Mouse (Mus musculus) midbrain, embryonic 12.5 days (tissue): ENCODE results near the gene Armcx3. TPM values are rescaled to one million over a fixed set of nuclear protein-coding genes. Genes with fewer than 3 reads are reported as not detected.
A peak's percentile ranks its signal among the peaks of the same experiment; 100 is the strongest.
"Not testable (repeated sequence)": the region's sequence is repeated elsewhere in the genome, so short reads cannot be mapped to it uniquely, and the experiment has no call there.

ENCODE experiments used
- ATAC-seq: fragments of 200-750 bp; cut with Nextera tagmentation; 2 replicates; pipeline ENCODE4 v1.8.0; 2017; ENCODE audit warnings: low read depth, moderate TSS enrichment, moderate library complexity; ENCODE audit not compliant: low FRiP score
- H3K27ac ChIP-seq: fragments of 300-500 bp; sonication (generic); replicated peaks from 2 replicates; pipeline ENCODE4 v1.5.1; 2016; ENCODE audit warnings: mild to moderate bottlenecking
- H3K27me3 ChIP-seq: fragments of 300-500 bp; sonication (generic); 2 replicates; pipeline ENCODE4 v1.6.1; 2016; ENCODE audit warnings: mild to moderate bottlenecking
- H3K36me3 ChIP-seq: fragments of 300-500 bp; sonication (generic); 2 replicates; pipeline ENCODE4 v1.6.1; 2016
- H3K4me1 ChIP-seq: fragments of 300-500 bp; sonication (generic); 2 replicates; pipeline ENCODE4 v1.6.1; 2016
- H3K4me2 ChIP-seq: fragments of 300-500 bp; sonication (generic); replicated peaks from 2 replicates; pipeline ENCODE4 v1.6.1; 2016; ENCODE audit warnings: mild to moderate bottlenecking, moderate library complexity
- H3K4me3 ChIP-seq: fragments of 300-500 bp; sonication (generic); 2 replicates; pipeline ENCODE4 v1.5.1; 2016; ENCODE audit warnings: mild to moderate bottlenecking
- H3K9ac ChIP-seq: fragments of 300-500 bp; sonication (generic); replicated peaks from 2 replicates; pipeline ENCODE4 v1.6.1; 2016; ENCODE audit warnings: mild to moderate bottlenecking, moderate library complexity
- H3K9me3 ChIP-seq: fragments of 300-500 bp; sonication (generic); 2 replicates; pipeline ENCODE4 v1.6.1; 2016; ENCODE audit warnings: mild to moderate bottlenecking
- WGBS: fragments of 180-500 bp; shearing (Covaris S2); methylation state at CpG from one replicate; pipeline ENCODE4 v1.1.7; 2016; 5-methylcytosine and 5-hydroxymethylcytosine counted together
- microRNA-seq: library from miRNA; unstranded; fragments of <30 nt; microRNA quantifications from one replicate; pipeline ENCODE4, GENCODE M21; 2017
- polyA plus RNA-seq: library from polyadenylated mRNA; unstranded; fragments of >200 nt; fragmentation: Nextera tagmentation; extraction: Ambion mirVana; gene quantifications from 2 replicates; pipeline ENCODE4 v1.2.1, GENCODE M21; 2016

Armcx3 gene
- polyA plus RNA-seq, 1 experiment from 2014 or later, result 56.6 TPM

DNA sequence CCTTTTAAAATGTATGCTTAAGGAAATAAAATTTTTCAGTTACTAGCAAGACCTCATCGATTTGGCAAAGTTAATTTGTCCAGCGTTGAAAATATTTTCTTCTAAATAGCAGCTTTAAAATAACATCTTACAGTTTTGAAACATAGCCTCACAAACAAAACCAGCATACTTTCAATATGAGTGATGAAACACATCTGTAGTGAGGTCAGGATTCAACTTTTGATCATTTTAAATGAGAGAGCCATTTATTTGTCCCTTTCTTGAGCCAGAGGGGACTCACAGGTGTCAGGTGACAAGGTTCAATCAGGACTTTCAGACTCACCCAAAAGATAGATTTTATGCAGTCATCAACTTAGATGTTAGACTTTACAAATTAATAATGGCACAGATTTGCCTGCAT, 4.5 kb upstream of the Armcx3 start:
- Histone ChIP-seq H3K4me2 (no peak overlapping the region), H3K36me3 (no peaks in the 10 kb centered on the region), H3K9me3 (no peaks in the 10 kb centered on the region), H3K9ac (no peak overlapping the region), H3K4me3 (no peak overlapping the region), H3K4me1 (no peaks in the 10 kb centered on the region), H3K27ac (no peak overlapping the region), H3K27me3 (peaks cover 44% of the 10 kb centered on the region)
- no peak for ATAC-seq
- 59% methylated on average over 2 of the region's 2 CpGs for WGBS

GRCm38 (mm10) chrX:134752584-134752983, 3.8 kb upstream of the Armcx3 start:
- Histone ChIP-seq H3K4me3 (no peak overlapping the region), H3K9me3 (no peaks in the 10 kb centered on the region), H3K4me1 (peaks cover under 1% of the 10 kb centered on the region; the same call in 1 of the 2 replicates), H3K9ac (no peak overlapping the region), H3K27ac (no peak overlapping the region), H3K36me3 (no peaks in the 10 kb centered on the region), H3K4me2 (no peak overlapping the region), H3K27me3 (peaks cover 40% of the 10 kb centered on the region)
- 35% methylated on average over 4 of the region's 4 CpGs for WGBS
- ATAC-seq, result no peak

- WGBS, result 18% methylated on average over 11 of the region's 13 CpGs
- Histone ChIP-seq H3K9me3 (no peaks in the 10 kb centered on the region), H3K27me3 (peaks cover 24% of the 10 kb centered on the region)
These were observed 1.0 kb downstream of the Armcx3 start for GRCm38 (mm10) chrX:134757293-134757995.

DNA sequence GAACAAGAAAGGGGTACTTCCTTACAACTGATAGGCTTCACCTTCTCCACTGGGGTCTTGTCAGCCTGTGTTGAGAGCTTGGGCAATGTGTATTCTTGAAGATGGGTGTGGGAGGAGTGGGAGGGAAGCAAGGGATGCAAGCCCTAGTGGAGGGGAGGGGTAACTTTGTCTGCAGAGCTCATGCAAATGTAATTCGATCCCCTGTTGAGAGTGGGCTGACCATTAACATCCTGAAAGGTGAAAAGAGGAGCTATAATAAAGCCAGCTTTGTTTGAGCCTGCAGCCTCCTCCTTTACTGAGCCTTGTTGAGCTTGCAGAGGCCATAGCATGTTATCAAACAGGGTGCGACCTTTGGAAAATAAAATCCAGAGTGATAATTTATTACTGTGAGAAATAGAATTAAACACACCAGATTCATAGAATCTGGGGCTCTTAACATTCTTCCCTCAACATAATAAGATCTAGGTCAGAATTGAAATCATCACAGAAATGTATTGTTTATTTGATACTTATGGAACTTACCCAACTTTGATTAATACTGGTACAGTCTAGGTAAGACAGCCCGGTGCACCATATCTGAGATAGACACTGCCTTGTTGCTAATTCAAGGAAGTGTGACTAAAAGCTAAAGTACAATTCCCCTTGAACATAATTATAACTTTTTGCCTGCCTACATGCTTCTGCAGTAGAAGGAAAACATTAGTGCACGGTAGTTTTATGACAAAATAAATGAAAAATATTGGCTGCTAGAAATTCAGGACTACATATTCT, 7.2 kb downstream of the Armcx3 start:
- not testable (repeated sequence) for H3K9me3 ChIP-seq, H3K36me3 ChIP-seq, H3K4me3 ChIP-seq, H3K27me3 ChIP-seq, H3K9ac ChIP-seq, ATAC-seq, H3K4me1 ChIP-seq, H3K27ac ChIP-seq, H3K4me2 ChIP-seq
- WGBS, result 45% methylated on average over 4 of the region's 4 CpGs

More at GRCm38 (mm10) chrX:134757293-134757995, 1.0 kb downstream of the Armcx3 start:
- H3K4me1 ChIP-seq, result peaks cover 7% of the 10 kb centered on the region; the same call in 1 of the 2 replicates
- no peaks in the 10 kb centered on the region for H3K36me3 ChIP-seq
- H3K4me2 ChIP-seq, result peak overlapping the region; percentile 52
- ATAC-seq, result peak; percentile 52; the same call in 1 of the 2 replicates
- H3K9ac ChIP-seq, result peak overlapping the region; percentile 59; the same call in 1 of the 2 replicates
- H3K4me3 ChIP-seq, result peak overlapping the region; percentile 56
- H3K27ac ChIP-seq, result peak overlapping the region; percentile 66; the same call in 1 of the 2 replicates

DNA sequence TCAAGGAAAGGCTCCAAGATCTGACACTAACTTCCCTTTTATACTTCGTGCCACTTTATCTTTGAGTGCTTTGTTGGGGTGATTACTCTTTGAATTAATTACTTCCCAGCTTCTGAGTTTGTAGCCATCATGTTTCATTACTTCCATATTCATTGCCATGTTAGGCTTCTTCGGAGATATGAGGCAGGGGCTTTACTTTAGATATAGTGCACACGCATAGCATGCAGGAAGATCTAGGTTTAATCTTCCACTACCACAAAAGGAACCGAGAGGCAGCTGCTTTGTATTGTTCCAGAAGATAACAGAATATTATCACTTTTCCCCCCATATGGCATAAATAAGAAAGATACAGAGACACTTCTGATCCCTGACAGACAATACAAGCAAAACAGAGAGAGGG, 31.3 kb downstream of the Armcx3 start:
- Histone ChIP-seq H3K4me2 (no peak overlapping the region), H3K36me3 (no peaks in the 10 kb centered on the region), H3K4me1 (no peaks in the 10 kb centered on the region), H3K27ac (no peak overlapping the region), H3K9me3 (no peaks in the 10 kb centered on the region), H3K9ac (no peak overlapping the region), H3K4me3 (no peak overlapping the region), H3K27me3 (no peaks in the 10 kb centered on the region)
- 76% methylated on average over 4 of the region's 4 CpGs for WGBS
- no peak for ATAC-seq

- Histone ChIP-seq H3K4me3 (peak overlapping the region; percentile 63), H3K4me2 (peak overlapping the region; percentile 56), H3K9ac (peak overlapping the region; percentile 73), H3K36me3 (peaks cover 17% of the 10 kb centered on the region), H3K27ac (peak overlapping the region; percentile 84), H3K9me3 (no peaks in the 10 kb centered on the region), H3K27me3 (peaks cover 37% of the 10 kb centered on the region), H3K4me1 (no peaks in the 10 kb centered on the region)
- WGBS, result 27% methylated on average over 27 of the region's 28 CpGs
- peak; percentile 77 for ATAC-seq
These were observed 51.7 kb downstream of the Armcx3 start for GRCm38 (mm10) chrX:134807833-134808754.

DNA sequence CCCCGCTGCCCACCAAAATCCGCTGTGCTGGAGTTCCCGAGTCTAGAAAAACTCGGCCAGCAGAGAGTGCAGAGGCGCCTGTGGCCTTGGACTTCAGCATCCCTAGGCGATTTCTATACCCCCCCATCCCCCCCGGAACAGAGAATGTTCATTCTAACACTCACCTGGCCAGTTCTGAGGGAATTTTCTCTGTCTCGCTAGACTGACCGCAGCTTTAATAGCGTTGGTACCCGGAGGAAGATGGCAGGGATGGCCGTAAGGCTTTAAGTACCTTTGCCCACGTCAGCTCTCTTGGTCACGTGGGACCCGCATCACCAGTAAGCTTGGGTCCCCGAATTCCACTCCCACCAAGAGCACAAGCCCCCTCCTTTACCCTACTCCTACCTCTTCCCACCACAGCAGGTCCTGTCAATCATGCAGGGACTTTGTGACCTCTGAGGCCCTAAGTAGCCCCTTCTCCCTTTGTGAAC, 52.4 kb downstream of the Armcx3 start, which contains the start of gene Armcx2:
Armcx2 (minus strand) TSS at position 467 of the 470 bp plus-strand sequence.
- Histone ChIP-seq H3K27ac (peak within 1 kb of the TSS; percentile 84), H3K4me3 (peak within 1 kb of the TSS; percentile 63), H3K9me3 (no peaks in the 10 kb centered on the region), H3K4me2 (peak within 1 kb of the TSS; percentile 56), H3K9ac (peak within 1 kb of the TSS; percentile 73), H3K36me3 (peaks cover 17% of the 10 kb centered on the region), H3K27me3 (peaks cover 37% of the 10 kb centered on the region), H3K4me1 (no peaks in the 10 kb centered on the region)
- 21% methylated on average over 16 of the region's 16 CpGs for WGBS
- peak; percentile 93 for ATAC-seq

Small RNA genes within 50 kb of the gene (microRNA-seq; reads per million reads assigned to microRNA genes)
- not detected for gene Mir7093

Other genes with a start within 250 kb of the Armcx3 start
- gene Timm8a1, start 214.7 kb upstream of the Armcx3 start, polyA plus RNA-seq, result 49.5 and 50.3 TPM in 2 replicates
- gene Btk, start 173.0 kb upstream of the Armcx3 start, polyA plus RNA-seq, result 1.1 and 1.2 TPM in 2 replicates
- 229 and 268 TPM in 2 replicates for gene Rpl36a, start 170.9 kb upstream of the Armcx3 start, polyA plus RNA-seq
- gene Gla, start 155.5 kb upstream of the Armcx3 start, polyA plus RNA-seq, result 4.5 TPM in 2 replicates
- 186 and 202 TPM in 2 replicates for gene Hnrnph2, start 155.4 kb upstream of the Armcx3 start, polyA plus RNA-seq
- 7.3 and 9.1 TPM in 2 replicates for gene Armcx4, start 70.1 kb upstream of the Armcx3 start, polyA plus RNA-seq
- gene Armcx1, start 38.6 kb upstream of the Armcx3 start, polyA plus RNA-seq, result 67.1 and 68.8 TPM in 2 replicates
- gene Armcx6, start 5.2 kb upstream of the Armcx3 start, polyA plus RNA-seq, result 22.3 and 24.5 TPM in 2 replicates
- gene Armcx2, start 52.6 kb downstream of the Armcx3 start, polyA plus RNA-seq, result 85.0 and 89.8 TPM in 2 replicates
- gene Nxf2, start 208.2 kb downstream of the Armcx3 start, polyA plus RNA-seq, result 0.45 and 0.61 TPM in 2 replicates